Mouse (Mus musculus) gastrocnemius, postnatal 14 days (tissue): ENCODE measurements around the gene Cacul1. TPM values are rescaled to one million over a fixed set of nuclear protein-coding genes. Genes with fewer than 3 reads are reported as not detected.
A peak's percentile ranks its signal among the peaks of the same experiment; 100 is the strongest.
"Not testable (repeated sequence)": the region's sequence is repeated elsewhere in the genome, so short reads cannot be mapped to it uniquely, and the experiment has no call there.

ENCODE experiments used
- DNase-seq: peaks from one replicate; pipeline ENCODE4 v3.0.0; 2021; ENCODE audit warnings: mixed read lengths
- intact Hi-C: fragments of 180-260 bp; cut with DNase I; formaldehyde crosslinking; loops from one replicate; pipeline ENCODE4 v1.15.1; 2025; ENCODE audit warnings: low total_unique reads
- long read RNA-seq, 2 experiments: library from polyadenylated mRNA; stranded (forward); transcript quantifications; one replicate each; pipeline ENCODE4 v2.0.0; 2021
- total RNA-seq, 2 experiments: library from RNA; stranded (reverse); gene quantifications; 2 replicates each; pipeline ENCODE4 v1.2.3; 2021

The Cacul1 gene
- total RNA-seq = 10 to 100 TPM; 25.4 to 26.0 TPM
- long read RNA-seq, experiment 1, full-length matches to known transcripts = 4 of 13 reads
- long read RNA-seq, experiment 1, partial matches to known transcripts = 1 of 13 reads
- long read RNA-seq, experiment 1, other reads (novel, unspliced or antisense) = 8 of 13 reads
- long read RNA-seq, experiment 2, full-length matches to known transcripts = 2 of 13 reads
- long read RNA-seq, experiment 2, partial matches to known transcripts = 0 of 13 reads
- long read RNA-seq, experiment 2, other reads (novel, unspliced or antisense) = 11 of 13 reads

- DNase-seq = peak; percentile 97
- intact Hi-C loops = no loop called here
Observed at GRCm38 (mm10) chr19:60580582-60581339, at the start of gene Cacul1. Gene Cacul1, minus strand, starts transcription at chr19:60581025.

GRCm38 (mm10) chr19:60619420-60619819 lies 38.6 kb upstream of the Cacul1 start:
- intact Hi-C loops = no loop called here
- no peak for DNase-seq

GRCm38 (mm10) chr19:60617007-60617406 lies 36.2 kb upstream of the Cacul1 start:
- intact Hi-C loops = no loop called here
- no peak for DNase-seq

GRCm38 (mm10) chr19:60615470-60616200 lies 34.8 kb upstream of the Cacul1 start:
- intact Hi-C loops = no loop called here
- peak; percentile 8 for DNase-seq

- intact Hi-C loops = no loop called here
- no peak for DNase-seq
Observed at GRCm38 (mm10) chr19:60611525-60612215, 30.8 kb upstream of the Cacul1 start.

- intact Hi-C loops = no loop called here
- DNase-seq = peak; percentile 14
Observed at GRCm38 (mm10) chr19:60608766-60609165, 27.9 kb upstream of the Cacul1 start.

- DNase-seq = no peak
- intact Hi-C loops = no loop called here
Observed at GRCm38 (mm10) chr19:60603586-60603985, 22.8 kb upstream of the Cacul1 start.

- DNase-seq = not testable (repeated sequence)
Observed at GRCm38 (mm10) chr19:60602066-60602465, 21.2 kb upstream of the Cacul1 start.

GRCm38 (mm10) chr19:60598025-60598697 lies 17.3 kb upstream of the Cacul1 start:
- intact Hi-C loops = no loop called here

More at GRCm38 (mm10) chr19:60602066-60602465, 21.2 kb upstream of the Cacul1 start:
- intact Hi-C loops = not testable (repeated sequence)

GRCm38 (mm10) chr19:60589646-60590045 lies 8.8 kb upstream of the Cacul1 start:
- DNase-seq = no peak
- intact Hi-C loops = no loop called here

More at GRCm38 (mm10) chr19:60598025-60598697, 17.3 kb upstream of the Cacul1 start:
- no peak for DNase-seq

GRCm38 (mm10) chr19:60586652-60587051 lies 5.8 kb upstream of the Cacul1 start:
- intact Hi-C loops = no loop called here
- DNase-seq = no peak

GRCm38 (mm10) chr19:60583201-60583600 lies 2.4 kb upstream of the Cacul1 start:
- intact Hi-C loops = no loop called here
- DNase-seq = no peak

- DNase-seq = no peak
- intact Hi-C loops = no loop called here
Observed at GRCm38 (mm10) chr19:60581377-60582290, 809 bp upstream of the Cacul1 start.

- peak; percentile 20 for DNase-seq
- intact Hi-C loops = no loop called here
Observed at GRCm38 (mm10) chr19:60579771-60580581, 849 bp downstream of the Cacul1 start.

GRCm38 (mm10) chr19:60576741-60577140 lies 4.1 kb downstream of the Cacul1 start:
- intact Hi-C loops = no loop called here
- DNase-seq = no peak

GRCm38 (mm10) chr19:60560497-60560896 lies 20.3 kb downstream of the Cacul1 start:
- no peak for DNase-seq
- intact Hi-C loops = no loop called here

GRCm38 (mm10) chr19:60554866-60555438 lies 25.9 kb downstream of the Cacul1 start:
- intact Hi-C loops = loop anchor here (10.0 kb wide), 1 partner anchor 90 kb away; the partner anchor contains the start of gene Prlhr
- DNase-seq = no peak
